Mouse (Mus musculus): Measurements from ENCODE around the gene H60b. TPM values are rescaled to one million over a fixed set of nuclear protein-coding genes. Genes with fewer than 3 reads are reported as not detected.
A peak's percentile ranks its signal among the peaks of the same experiment; 100 is the strongest.
"Not testable (repeated sequence)": the region's sequence is repeated elsewhere in the genome, so short reads cannot be mapped to it uniquely, and the experiment has no call there.

The H60b gene
- polyA plus RNA-seq, 1 experiment from 2014 or later = 0.23 TPM

- Histone ChIP-seq H3K9me3 (ENCODE audit: control insufficient read depth, low read length) (no peaks in the 10 kb centered on the region), H3K9ac (ENCODE audit: low read length) (no peak overlapping the region), H3K36me3 (ENCODE audit: control insufficient read depth, insufficient read depth, low read length) (no peaks in the 10 kb centered on the region), H3K4me3 (ENCODE audit: low read depth, low read length) (peak overlapping the region; percentile 71; the same call in 1 of the 2 replicates), H3K4me1 (ENCODE audit: control insufficient read depth, insufficient read depth, low read length) (peaks cover 5% of the 10 kb centered on the region; the same call in 1 of the 2 replicates), H3K27ac (replicated peaks; ENCODE audit: low read depth, low read length) (no peak overlapping the region), H3K27me3 (ENCODE audit: control insufficient read depth, insufficient read depth, low read length) (peaks cover 25% of the 10 kb centered on the region), H3K4me2 (ENCODE audit: low read depth, severe bottlenecking) (peak overlapping the region; percentile 93)
- peak; percentile 59 for DNase-seq (ENCODE audit: low spot score)
- WGBS = under 1% methylated on average over 27 of the region's 27 CpGs
- no peak for ATAC-seq (ENCODE audit: insufficient number of reproducible peaks, low FRiP score, low TSS enrichment, low read depth)
Observed at GRCm38 (mm10) chr10:22150593-22150992, 7.8 kb upstream of the H60b start.

DNA sequence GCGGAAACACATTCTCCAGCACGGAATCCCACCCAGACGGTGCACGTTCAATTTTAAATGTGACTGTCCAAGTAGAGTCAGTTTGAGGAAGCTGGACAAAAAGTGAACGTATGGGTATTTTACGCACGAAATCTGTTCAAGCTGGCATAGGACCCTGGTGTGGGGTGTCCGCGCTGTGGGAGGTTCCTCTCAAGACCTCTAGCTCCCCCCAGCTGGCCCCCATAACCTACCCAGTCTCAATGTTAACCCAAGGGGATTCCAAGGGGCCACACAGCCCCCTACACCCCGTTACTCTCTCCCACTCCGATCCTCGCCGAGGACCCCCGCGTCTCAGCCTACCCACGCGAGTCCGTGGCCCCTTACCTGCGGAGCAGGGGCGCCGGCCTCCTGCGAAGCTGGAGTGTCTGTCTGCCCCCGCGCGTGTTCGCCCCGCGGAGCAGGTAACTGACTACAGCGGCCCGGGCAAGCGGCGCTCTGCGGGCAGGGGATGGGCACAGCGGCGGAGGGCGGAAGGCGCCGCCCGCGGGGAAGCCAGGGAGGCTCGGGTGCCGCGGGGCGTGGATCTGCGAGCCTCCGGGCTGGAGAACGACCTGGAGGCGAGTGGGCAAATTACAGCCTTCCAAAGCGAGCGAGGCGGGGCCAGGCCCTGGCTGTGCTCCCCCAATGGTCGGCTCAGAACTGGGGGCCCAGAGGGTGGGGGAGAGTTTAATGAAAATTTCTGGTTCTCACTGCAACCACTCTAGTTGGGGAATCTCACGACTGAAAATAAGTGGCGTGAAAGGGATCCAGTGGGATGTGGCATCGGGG, 7.1 kb upstream of the H60b start:
- H3K36me3 ChIP-seq (ENCODE audit: control insufficient read depth, insufficient read depth, low read length); H3K9me3 ChIP-seq (ENCODE audit: control insufficient read depth, low read length); H3K4me1 ChIP-seq (ENCODE audit: control insufficient read depth, insufficient read depth, low read length); H3K27ac ChIP-seq (replicated peaks; ENCODE audit: low read depth, low read length); H3K9ac ChIP-seq (ENCODE audit: low read length); DNase-seq (ENCODE audit: low spot score); ATAC-seq (ENCODE audit: insufficient number of reproducible peaks, low FRiP score, low TSS enrichment, low read depth): not testable (repeated sequence)
- 1% methylated on average over 54 of the region's 55 CpGs for WGBS
- Histone ChIP-seq H3K4me3 (ENCODE audit: low read depth, low read length) (peak overlapping the region; percentile 20; the same call in 1 of the 2 replicates), H3K4me2 (ENCODE audit: low read depth, severe bottlenecking) (peak overlapping the region; percentile 29; the same call in 1 of the 2 replicates), H3K27me3 (ENCODE audit: control insufficient read depth, insufficient read depth, low read length) (peaks cover 30% of the 10 kb centered on the region)

DNA sequence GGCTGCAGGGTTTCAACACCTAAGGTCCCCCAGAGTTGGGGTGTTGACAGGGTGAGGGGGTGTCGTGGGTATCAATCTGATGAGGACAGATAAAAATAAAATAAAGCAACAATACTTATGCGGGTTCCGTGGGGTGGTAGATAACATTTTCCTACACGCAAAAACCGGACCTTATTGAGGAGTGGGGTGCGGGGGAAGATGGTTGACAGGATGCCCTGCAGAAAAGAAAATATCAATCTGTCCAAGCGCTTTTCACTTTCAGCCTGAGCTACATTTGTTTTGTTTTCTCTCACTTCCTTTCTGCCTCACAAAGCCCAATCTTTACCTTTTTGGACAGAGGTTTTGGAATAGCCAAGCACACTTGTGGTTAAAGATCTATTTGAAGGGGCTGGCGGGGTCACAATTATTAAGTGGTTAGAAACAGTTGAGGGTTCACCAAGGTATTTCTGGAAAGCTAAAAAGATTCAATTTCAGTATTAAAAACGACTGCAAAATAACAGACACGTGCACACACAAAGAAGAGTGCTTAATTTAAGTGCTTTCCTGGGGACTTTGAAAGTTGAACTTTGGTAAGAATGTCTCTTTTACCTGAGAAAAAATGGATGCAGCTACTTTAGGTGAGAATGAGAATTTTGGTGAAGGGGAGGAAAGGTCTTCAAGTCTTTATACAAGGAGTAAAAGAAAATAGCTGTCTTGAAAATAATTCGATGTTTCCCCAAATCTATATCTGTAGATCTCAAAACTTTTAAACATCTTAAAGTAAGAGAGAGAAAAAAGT, 6.3 kb upstream of the H60b start:
- peaks cover 33% of the 10 kb centered on the region for H3K27me3 ChIP-seq (ENCODE audit: control insufficient read depth, insufficient read depth, low read length)
- 2% methylated on average over 11 of the region's 11 CpGs for WGBS
- not testable (repeated sequence) for H3K4me3 ChIP-seq (ENCODE audit: low read depth, low read length); H3K4me2 ChIP-seq (ENCODE audit: low read depth, severe bottlenecking); H3K4me1 ChIP-seq (ENCODE audit: control insufficient read depth, insufficient read depth, low read length); H3K27ac ChIP-seq (replicated peaks; ENCODE audit: low read depth, low read length); H3K9ac ChIP-seq (ENCODE audit: low read length); H3K9me3 ChIP-seq (ENCODE audit: control insufficient read depth, low read length); ATAC-seq (ENCODE audit: insufficient number of reproducible peaks, low FRiP score, low TSS enrichment, low read depth); H3K36me3 ChIP-seq (ENCODE audit: control insufficient read depth, insufficient read depth, low read length)
- peak; percentile 42 for DNase-seq (ENCODE audit: low spot score)

DNA sequence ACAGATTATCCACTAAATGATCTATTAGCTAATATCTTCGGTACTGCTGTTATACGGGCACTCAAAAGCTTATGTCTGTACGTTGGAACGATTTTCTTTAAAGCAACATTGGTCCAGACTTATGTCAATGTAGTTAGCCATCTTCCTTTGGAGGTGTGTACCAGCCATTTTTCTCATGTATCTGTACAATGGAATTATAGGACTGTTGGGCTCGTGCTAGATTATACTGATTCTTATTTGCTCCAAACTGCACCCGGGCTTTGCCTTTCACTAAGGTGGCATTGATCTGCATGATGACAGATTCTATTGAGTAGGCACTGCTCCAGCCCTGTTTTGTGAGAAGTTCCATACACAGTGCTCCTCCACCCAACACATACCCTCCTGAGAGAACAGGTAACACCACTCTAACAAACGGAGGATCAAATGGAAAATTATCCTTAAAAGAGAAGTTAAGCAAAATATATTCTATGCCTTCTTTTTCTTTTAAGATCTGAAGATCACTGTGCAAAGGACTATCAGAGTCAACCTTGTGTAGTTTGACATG, 5.2 kb upstream of the H60b start:
- H3K4me1 ChIP-seq (ENCODE audit: control insufficient read depth, insufficient read depth, low read length); H3K4me3 ChIP-seq (ENCODE audit: low read depth, low read length); H3K9me3 ChIP-seq (ENCODE audit: control insufficient read depth, low read length); H3K4me2 ChIP-seq (ENCODE audit: low read depth, severe bottlenecking); H3K27ac ChIP-seq (replicated peaks; ENCODE audit: low read depth, low read length); H3K36me3 ChIP-seq (ENCODE audit: control insufficient read depth, insufficient read depth, low read length); ATAC-seq (ENCODE audit: insufficient number of reproducible peaks, low FRiP score, low TSS enrichment, low read depth); H3K9ac ChIP-seq (ENCODE audit: low read length): not testable (repeated sequence)
- H3K27me3 ChIP-seq (ENCODE audit: control insufficient read depth, insufficient read depth, low read length) = peaks cover 40% of the 10 kb centered on the region
- DNase-seq (ENCODE audit: low spot score) = peak; percentile 27
- WGBS = 3% methylated on average over 7 of the region's 7 CpGs

DNA sequence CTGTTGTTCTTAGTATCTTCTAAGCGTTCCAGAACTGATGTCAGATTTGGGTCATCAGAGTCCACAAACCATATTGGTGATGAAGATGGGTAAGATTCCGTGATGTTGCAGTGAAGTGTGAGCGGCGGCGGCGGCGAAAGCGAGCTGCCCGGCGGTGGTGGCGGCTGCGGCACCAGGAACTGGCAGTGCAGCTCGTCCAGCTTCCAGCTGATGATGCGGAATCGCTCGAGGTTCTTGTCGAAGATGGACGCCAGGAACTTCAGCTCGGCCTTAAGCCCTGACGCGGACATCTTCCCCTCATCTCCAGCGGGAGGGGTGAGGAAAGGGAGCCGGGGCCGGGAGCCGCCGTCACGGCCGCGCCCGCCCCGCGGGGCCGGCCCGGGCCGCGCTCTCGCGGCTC, 4.3 kb upstream of the H60b start:
- DNase-seq (ENCODE audit: low spot score) = peak; percentile 67
- peak overlapping the region; percentile 47; the same call in 1 of the 2 replicates for H3K4me2 ChIP-seq (ENCODE audit: low read depth, severe bottlenecking)
- H3K4me1 ChIP-seq (ENCODE audit: control insufficient read depth, insufficient read depth, low read length); ATAC-seq (ENCODE audit: insufficient number of reproducible peaks, low FRiP score, low TSS enrichment, low read depth); H3K9me3 ChIP-seq (ENCODE audit: control insufficient read depth, low read length); H3K4me3 ChIP-seq (ENCODE audit: low read depth, low read length); H3K36me3 ChIP-seq (ENCODE audit: control insufficient read depth, insufficient read depth, low read length); H3K9ac ChIP-seq (ENCODE audit: low read length); H3K27ac ChIP-seq (replicated peaks; ENCODE audit: low read depth, low read length): not testable (repeated sequence)
- WGBS = under 1% methylated on average over 38 of the region's 38 CpGs
- peaks cover 47% of the 10 kb centered on the region for H3K27me3 ChIP-seq (ENCODE audit: control insufficient read depth, insufficient read depth, low read length)

DNA sequence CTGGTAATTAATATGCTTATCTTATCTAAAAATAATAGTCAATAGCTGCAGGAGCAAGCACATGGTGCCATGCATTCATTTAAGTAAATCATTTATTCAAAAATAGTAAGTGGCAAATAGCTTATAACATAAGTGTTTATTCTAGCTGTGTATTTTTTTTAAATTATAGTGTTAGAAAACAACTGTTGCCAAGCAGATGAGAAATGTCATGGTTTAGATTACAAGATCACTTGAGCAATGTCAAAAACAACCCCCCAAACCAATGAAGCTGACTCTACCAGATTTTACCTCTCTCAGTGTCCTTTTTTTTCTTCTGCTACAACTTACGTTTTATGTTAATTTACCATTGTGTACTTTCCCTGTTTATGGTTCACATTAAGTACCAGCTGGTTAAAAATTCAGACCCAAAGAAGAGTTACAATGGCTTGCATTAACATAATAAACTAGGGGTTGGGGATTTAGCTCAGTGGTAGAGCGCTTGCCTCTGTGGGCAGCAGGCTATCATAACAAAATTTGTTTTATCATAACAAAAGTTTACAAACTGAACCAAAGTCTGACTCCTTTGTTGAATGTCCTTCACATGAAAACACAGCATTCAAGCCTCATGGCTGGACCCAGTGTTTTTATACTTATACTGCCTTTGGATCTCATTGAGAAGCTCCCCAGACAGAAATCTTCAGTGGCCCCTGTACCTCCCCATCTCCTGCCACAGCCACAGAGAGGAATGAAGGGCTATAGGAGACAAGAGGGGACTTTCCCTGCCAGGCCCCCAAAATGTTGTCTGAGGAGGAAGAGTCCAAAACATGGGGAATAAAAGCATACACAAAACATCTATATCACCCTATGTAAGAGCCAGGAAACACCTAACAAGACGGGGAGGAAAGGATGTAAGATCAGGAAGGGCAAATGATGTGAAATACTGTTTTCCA, 3.3 kb upstream of the H60b start:
- Histone ChIP-seq H3K4me3 (ENCODE audit: low read depth, low read length) (no peak overlapping the region), H3K9me3 (ENCODE audit: control insufficient read depth, low read length) (no peaks in the 10 kb centered on the region), H3K4me2 (ENCODE audit: low read depth, severe bottlenecking) (no peak overlapping the region), H3K27ac (replicated peaks; ENCODE audit: low read depth, low read length) (no peak overlapping the region), H3K27me3 (ENCODE audit: control insufficient read depth, insufficient read depth, low read length) (peaks cover 51% of the 10 kb centered on the region), H3K9ac (ENCODE audit: low read length) (no peak overlapping the region), H3K36me3 (ENCODE audit: control insufficient read depth, insufficient read depth, low read length) (no peaks in the 10 kb centered on the region), H3K4me1 (ENCODE audit: control insufficient read depth, insufficient read depth, low read length) (peaks cover 2% of the 10 kb centered on the region; the same call in 1 of the 2 replicates)
- no peak for ATAC-seq (ENCODE audit: insufficient number of reproducible peaks, low FRiP score, low TSS enrichment, low read depth)
- 15% methylated on average over 3 of the region's 3 CpGs for WGBS
- peak; percentile 22 for DNase-seq (ENCODE audit: low spot score)

DNA sequence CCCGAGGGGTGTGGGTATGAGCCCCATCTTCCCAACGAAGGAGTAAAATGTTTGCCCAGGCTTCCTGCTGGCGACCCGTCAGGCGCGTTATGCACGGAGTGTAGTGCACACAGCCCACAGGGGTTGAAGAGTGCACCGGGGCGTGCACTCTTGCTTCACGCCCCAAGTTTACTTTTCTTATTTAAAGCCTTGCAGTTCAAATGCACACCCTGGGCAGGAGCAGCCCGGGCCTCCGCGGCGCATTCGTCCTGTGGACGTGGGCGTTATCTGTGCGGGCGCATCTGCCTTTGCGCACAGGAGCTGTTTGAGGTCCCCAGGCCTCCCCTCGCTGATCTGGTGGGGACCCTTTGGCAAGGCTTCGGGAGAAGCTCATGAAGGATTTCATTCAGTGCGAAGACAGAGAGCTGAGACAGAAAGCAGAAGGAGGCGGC, 760 bp downstream of the H60b start:
- Histone ChIP-seq H3K27me3 (ENCODE audit: control insufficient read depth, insufficient read depth, low read length) (peaks cover 38% of the 10 kb centered on the region), H3K4me1 (ENCODE audit: control insufficient read depth, insufficient read depth, low read length) (no peaks in the 10 kb centered on the region), H3K4me3 (ENCODE audit: low read depth, low read length) (no peak overlapping the region), H3K4me2 (ENCODE audit: low read depth, severe bottlenecking) (peak overlapping the region; percentile 38), H3K9me3 (ENCODE audit: control insufficient read depth, low read length) (no peaks in the 10 kb centered on the region), H3K9ac (ENCODE audit: low read length) (no peak overlapping the region), H3K27ac (replicated peaks; ENCODE audit: low read depth, low read length) (no peak overlapping the region), H3K36me3 (ENCODE audit: control insufficient read depth, insufficient read depth, low read length) (no peaks in the 10 kb centered on the region)
- peak; percentile 50 for DNase-seq (ENCODE audit: low spot score)
- no peak for ATAC-seq (ENCODE audit: insufficient number of reproducible peaks, low FRiP score, low TSS enrichment, low read depth)
- under 1% methylated on average over 24 of the region's 24 CpGs for WGBS

Data from limb, embryonic 11.5 days (tissue).